Mouse (Mus musculus): ENCODE data around the gene Psg18. TPM values are rescaled to one million over a fixed set of nuclear protein-coding genes. Genes with fewer than 3 reads are reported as not detected.
"Not testable (repeated sequence)": the region's sequence is repeated elsewhere in the genome, so short reads cannot be mapped to it uniquely, and the experiment has no call there.

Gene Psg18
- polyA plus RNA-seq (2014; fragmentation: Nextera tagmentation; extraction: Ambion mirVana): not detected in 2 replicates

GRCm38 (mm10) chr7:18354909-18355308, at the start of gene Psg18:
Psg18 (minus strand) TSS chr7:18355009.
- not testable (repeated sequence) for H3K4me2 ChIP-seq (ENCODE audit: low read depth)

DNA sequence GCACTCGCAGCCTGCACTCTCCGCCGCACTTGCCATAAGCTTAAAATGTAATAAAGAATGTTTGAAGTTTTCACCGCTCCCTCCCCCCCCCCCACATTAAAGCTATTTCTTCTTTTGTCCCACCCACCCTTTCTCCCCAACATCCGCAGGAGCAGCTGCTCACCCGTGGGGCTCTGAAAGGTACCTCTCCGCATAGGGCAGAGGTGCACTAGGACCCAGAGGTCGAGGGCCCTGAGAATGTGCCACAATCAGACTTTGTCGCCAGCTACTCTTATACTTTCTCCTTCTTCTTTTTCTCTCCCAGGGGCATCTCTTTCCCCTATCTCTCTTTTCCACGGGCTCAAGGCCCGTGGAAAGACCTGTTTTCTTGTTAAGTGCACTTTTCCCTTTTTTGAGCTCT, 48.6 kb upstream of the Psg18 start:
- 41% methylated on average over 10 of the region's 11 CpGs for WGBS
- no peaks in the 10 kb centered on the region for H3K4me1 ChIP-seq (ENCODE audit: control insufficient read depth, insufficient read depth, low read length)
- H3K9me3 ChIP-seq (ENCODE audit: control insufficient read depth, low read length): peaks cover 4% of the 10 kb centered on the region; the same call in 1 of the 2 replicates
- H3K9ac ChIP-seq (ENCODE audit: low read length): no peak overlapping the region
- H3K36me3 ChIP-seq (ENCODE audit: control insufficient read depth, insufficient read depth, low read length): no peaks in the 10 kb centered on the region
- no peak overlapping the region for H3K4me2 ChIP-seq (ENCODE audit: low read depth)
- no peaks in the 10 kb centered on the region for H3K27me3 ChIP-seq (ENCODE audit: control insufficient read depth, insufficient read depth, low read length)
- no peak for DNase-seq (ENCODE audit: low spot score)
- no peak for ATAC-seq (ENCODE audit: insufficient read depth, low FRiP score, low TSS enrichment)
- no peak overlapping the region for H3K4me3 ChIP-seq (ENCODE audit: low read depth, low read length)
- no peak overlapping the region for H3K27ac ChIP-seq (ENCODE audit: low read depth, low read length)

More at GRCm38 (mm10) chr7:18354909-18355308, at the start of gene Psg18:
- ATAC-seq (ENCODE audit: insufficient read depth, low FRiP score, low TSS enrichment); H3K9me3 ChIP-seq (ENCODE audit: control insufficient read depth, low read length); H3K4me1 ChIP-seq (ENCODE audit: control insufficient read depth, insufficient read depth, low read length); H3K27ac ChIP-seq (ENCODE audit: low read depth, low read length); DNase-seq (ENCODE audit: low spot score); H3K9ac ChIP-seq (ENCODE audit: low read length); H3K27me3 ChIP-seq (ENCODE audit: control insufficient read depth, insufficient read depth, low read length); H3K36me3 ChIP-seq (ENCODE audit: control insufficient read depth, insufficient read depth, low read length); H3K4me3 ChIP-seq (ENCODE audit: low read depth, low read length): not testable (repeated sequence)
- WGBS: 67% methylated on average over 3 of the region's 3 CpGs

DNA sequence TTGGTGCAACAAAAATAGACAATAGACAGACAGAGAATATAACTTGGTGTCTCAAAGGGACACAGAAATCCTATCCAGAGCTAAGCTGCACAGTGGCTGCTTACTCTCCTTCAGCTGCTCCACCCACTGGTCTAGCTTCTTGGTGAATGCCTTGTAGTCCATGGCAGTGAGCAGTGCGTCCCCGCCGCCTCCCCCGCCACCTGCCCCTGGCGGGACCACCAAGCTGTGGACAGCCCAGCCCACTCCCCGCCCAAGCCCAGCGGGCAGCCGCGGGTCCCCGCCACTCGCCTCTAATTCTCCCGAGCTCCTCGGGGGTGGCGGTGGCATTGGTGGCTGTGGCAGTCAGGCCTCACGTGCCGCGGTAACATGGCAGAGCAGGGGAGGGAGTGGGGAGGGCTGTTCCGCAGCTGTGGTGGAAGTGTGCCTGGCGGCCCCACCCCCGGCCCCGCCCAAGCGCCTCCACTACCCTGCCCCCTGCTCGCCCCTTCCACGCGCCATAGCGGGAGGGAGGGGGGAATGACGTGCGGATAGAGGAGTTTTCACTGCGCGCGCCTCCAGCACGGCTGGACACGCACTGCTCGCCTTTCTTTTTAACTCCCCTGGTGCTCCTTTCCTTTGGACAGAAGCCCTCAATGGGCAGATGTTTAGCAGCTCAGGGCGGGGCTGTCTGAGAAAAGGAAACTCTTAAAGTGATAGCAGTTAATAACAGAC, 47.9 kb upstream of the Psg18 start:
- Histone ChIP-seq H3K4me2 (ENCODE audit: low read depth) (0 out of 2 replicates have a peak overlapping the region, but pooled peaks have one; percentile 3), H3K9ac (ENCODE audit: low read length) (no peak overlapping the region), H3K4me3 (ENCODE audit: low read depth, low read length) (no peak overlapping the region), H3K36me3 (ENCODE audit: control insufficient read depth, insufficient read depth, low read length) (no peaks in the 10 kb centered on the region), H3K27ac (ENCODE audit: low read depth, low read length) (no peak overlapping the region), H3K27me3 (ENCODE audit: control insufficient read depth, insufficient read depth, low read length) (no peaks in the 10 kb centered on the region), H3K4me1 (ENCODE audit: control insufficient read depth, insufficient read depth, low read length) (no peaks in the 10 kb centered on the region), H3K9me3 (ENCODE audit: control insufficient read depth, low read length) (peaks cover 4% of the 10 kb centered on the region; the same call in 1 of the 2 replicates)
- 42% methylated on average over 25 of the region's 35 CpGs for WGBS
- DNase-seq (ENCODE audit: low spot score) (peak; percentile 31), ATAC-seq (ENCODE audit: insufficient read depth, low FRiP score, low TSS enrichment) (no peak)

- ATAC-seq (ENCODE audit: insufficient read depth, low FRiP score, low TSS enrichment); H3K4me1 ChIP-seq (ENCODE audit: control insufficient read depth, insufficient read depth, low read length); H3K4me2 ChIP-seq (ENCODE audit: low read depth); H3K9me3 ChIP-seq (ENCODE audit: control insufficient read depth, low read length); H3K27me3 ChIP-seq (ENCODE audit: control insufficient read depth, insufficient read depth, low read length); DNase-seq (ENCODE audit: low spot score); H3K4me3 ChIP-seq (ENCODE audit: low read depth, low read length); H3K27ac ChIP-seq (ENCODE audit: low read depth, low read length); H3K36me3 ChIP-seq (ENCODE audit: control insufficient read depth, insufficient read depth, low read length); H3K9ac ChIP-seq (ENCODE audit: low read length): not testable (repeated sequence)
- 82% methylated on average over 4 of the region's 4 CpGs for WGBS
These were observed 36.7 kb upstream of the Psg18 start for GRCm38 (mm10) chr7:18391483-18391882.

- Histone ChIP-seq H3K27me3 (ENCODE audit: control insufficient read depth, insufficient read depth, low read length) (no peaks in the 10 kb centered on the region), H3K27ac (ENCODE audit: low read depth, low read length) (no peak overlapping the region), H3K4me2 (ENCODE audit: low read depth) (no peak overlapping the region), H3K9me3 (ENCODE audit: control insufficient read depth, low read length) (peaks cover 10% of the 10 kb centered on the region; the same call in 1 of the 2 replicates), H3K4me3 (ENCODE audit: low read depth, low read length) (no peak overlapping the region), H3K36me3 (ENCODE audit: control insufficient read depth, insufficient read depth, low read length) (no peaks in the 10 kb centered on the region), H3K4me1 (ENCODE audit: control insufficient read depth, insufficient read depth, low read length) (no peaks in the 10 kb centered on the region), H3K9ac (ENCODE audit: low read length) (no peak overlapping the region)
- no peak for DNase-seq (ENCODE audit: low spot score)
- WGBS: 68% methylated on average over 2 of the region's 2 CpGs
- no peak for ATAC-seq (ENCODE audit: insufficient read depth, low FRiP score, low TSS enrichment)
These were observed 23.5 kb upstream of the Psg18 start for GRCm38 (mm10) chr7:18378295-18378694.

GRCm38 (mm10) chr7:18335411-18335810, 19.4 kb downstream of the Psg18 start:
- H3K9me3 ChIP-seq (ENCODE audit: control insufficient read depth, low read length): peaks cover 12% of the 10 kb centered on the region; the same call in 1 of the 2 replicates
- 79% methylated on average over 6 of the region's 6 CpGs for WGBS

More at GRCm38 (mm10) chr7:18335411-18335810, 19.4 kb downstream of the Psg18 start:
- not testable (repeated sequence) for H3K9ac ChIP-seq (ENCODE audit: low read length); DNase-seq (ENCODE audit: low spot score); H3K36me3 ChIP-seq (ENCODE audit: control insufficient read depth, insufficient read depth, low read length); H3K4me3 ChIP-seq (ENCODE audit: low read depth, low read length); ATAC-seq (ENCODE audit: insufficient read depth, low FRiP score, low TSS enrichment); H3K27me3 ChIP-seq (ENCODE audit: control insufficient read depth, insufficient read depth, low read length); H3K4me1 ChIP-seq (ENCODE audit: control insufficient read depth, insufficient read depth, low read length); H3K27ac ChIP-seq (ENCODE audit: low read depth, low read length); H3K4me2 ChIP-seq (ENCODE audit: low read depth)

Other genes with a start within 250 kb of the Psg18 start
- not detected in 2 replicates for gene Igfl3, start 178.5 kb downstream of the Psg18 start, polyA plus RNA-seq (2014; fragmentation: Nextera tagmentation; extraction: Ambion mirVana)
- not detected in 2 replicates for gene Mill1, start 109.7 kb downstream of the Psg18 start, polyA plus RNA-seq (2014; fragmentation: Nextera tagmentation; extraction: Ambion mirVana)
- gene Psg28, start 77.0 kb upstream of the Psg18 start, polyA plus RNA-seq (2014; fragmentation: Nextera tagmentation; extraction: Ambion mirVana): not detected in 2 replicates
- gene Psg26, start 129.2 kb upstream of the Psg18 start, polyA plus RNA-seq (2014; fragmentation: Nextera tagmentation; extraction: Ambion mirVana): not detected in 2 replicates
- not detected in 2 replicates for gene Psg25, start 177.3 kb upstream of the Psg18 start, polyA plus RNA-seq (2014; fragmentation: Nextera tagmentation; extraction: Ambion mirVana)
- not detected in 2 replicates for gene Psg27, start 212.3 kb upstream of the Psg18 start, polyA plus RNA-seq (2014; fragmentation: Nextera tagmentation; extraction: Ambion mirVana)